Mouse (Mus musculus) left cerebral cortex, postnatal 10 days (tissue): Measurements from ENCODE around the gene Bsdc1. TPM values are rescaled to one million over a fixed set of nuclear protein-coding genes. Genes with fewer than 3 reads are reported as not detected.

Experiments used
- DNase-seq, 2 experiments: peaks; one replicate each; pipeline ENCODE4 v3.0.0; 2021 to 2022; ENCODE audit warnings: low spot score in 2 of 2, mixed read lengths in 1 of 2; ENCODE audit errors: extremely low spot score in 1 of 2
- intact Hi-C: fragments of 180-260 bp; cut with DNase I; formaldehyde crosslinking; loops from one replicate; pipeline ENCODE4 v1.15.1; 2025
- total RNA-seq, 2 experiments: library from RNA; stranded (reverse); gene quantifications; 2 replicates each; pipeline ENCODE4 v1.2.3; 2021

Bsdc1 gene
- total RNA-seq, 2 experiments from 2014 or later: 40.8 to 46.6 TPM

- no peak for DNase-seq
- intact Hi-C loops: no loop called here
These were observed 3.0 kb downstream of the Bsdc1 start for GRCm38 (mm10) chr4:129464286-129464815.

GRCm38 (mm10) chr4:129476047-129476446 lies 14.7 kb downstream of the Bsdc1 start:
- no peak for DNase-seq
- intact Hi-C loops: no loop called here

GRCm38 (mm10) chr4:129479863-129480262 lies 18.5 kb downstream of the Bsdc1 start:
- intact Hi-C loops: no loop called here
- no peak for DNase-seq

GRCm38 (mm10) chr4:129481090-129481489 lies 19.7 kb downstream of the Bsdc1 start:
- no peak for DNase-seq
- intact Hi-C loops: no loop called here

GRCm38 (mm10) chr4:129490972-129491880 lies 29.8 kb downstream of the Bsdc1 start, which contains the start of the genes Tssk3 and Fam229a:
Tssk3 (minus strand) TSS chr4:129491022.
Fam229a (plus strand) TSS chr4:129491190.
- peak in 1 of 2 experiments; percentile 66 for DNase-seq
- intact Hi-C loops: no loop called here

GRCm38 (mm10) chr4:129494681-129495080 lies 33.3 kb downstream of the Bsdc1 start:
- intact Hi-C loops: loop anchor here (5.0 kb wide), 1 partner anchor 113 kb away; no protein-coding TSS in a partner anchor
- no peak for DNase-seq

GRCm38 (mm10) chr4:129495672-129496562 lies 34.5 kb downstream of the Bsdc1 start:
- intact Hi-C loops: loop anchor here (5.0 kb wide), 1 partner anchor 111 kb away; no protein-coding TSS in a partner anchor
- peak; percentile 60 to 91 for DNase-seq

- DNase-seq: peak in 1 of 2 experiments; percentile 29
- intact Hi-C loops: loop anchor here (5.0 kb wide), 1 partner anchor 111 kb away; no protein-coding TSS in a partner anchor
These were observed 35.2 kb downstream of the Bsdc1 start for GRCm38 (mm10) chr4:129496631-129497030.

GRCm38 (mm10) chr4:129498941-129499340 lies 37.6 kb downstream of the Bsdc1 start:
- no peak for DNase-seq
- intact Hi-C loops: loop anchor here (5.0 kb wide), 1 partner anchor 108 kb away; no protein-coding TSS in a partner anchor

- no peak for DNase-seq
- intact Hi-C loops: no loop called here
These were observed 38.6 kb downstream of the Bsdc1 start for GRCm38 (mm10) chr4:129500017-129500416.

- peak; percentile 53 to 91 for DNase-seq
- intact Hi-C loops: no loop called here
These were observed 39.5 kb downstream of the Bsdc1 start for GRCm38 (mm10) chr4:129500607-129501566.

- DNase-seq: no peak
- intact Hi-C loops: no loop called here
These were observed 41.0 kb downstream of the Bsdc1 start for GRCm38 (mm10) chr4:129502327-129502888.

- no peak for DNase-seq
- intact Hi-C loops: no loop called here
These were observed 41.6 kb downstream of the Bsdc1 start for GRCm38 (mm10) chr4:129502901-129503444.

- intact Hi-C loops: no loop called here
- DNase-seq: no peak
These were observed 44.1 kb downstream of the Bsdc1 start for GRCm38 (mm10) chr4:129505511-129505910.

GRCm38 (mm10) chr4:129507434-129508236 lies 46.3 kb downstream of the Bsdc1 start:
- no peak for DNase-seq

GRCm38 (mm10) chr4:129508237-129508515 lies 46.8 kb downstream of the Bsdc1 start:
- DNase-seq: no peak
- intact Hi-C loops: no loop called here

More at GRCm38 (mm10) chr4:129507434-129508236, 46.3 kb downstream of the Bsdc1 start:
- intact Hi-C loops: no loop called here
